Mouse (Mus musculus) ES-Bruce4 (cell line): ENCODE results near the gene Yipf2.

ENCODE experiments used
- CTCF ChIP-seq: IDR thresholded peaks from one replicate; pipeline ENCODE4 v1.8.1; 2011; ENCODE audit warnings: low read depth, low read length
- EP300 ChIP-seq: IDR thresholded peaks from 2 replicates; pipeline ENCODE4 v1.6.1; 2011; ENCODE audit warnings: low read depth, low read length; ENCODE audit not compliant: insufficient read depth
- POLR2A ChIP-seq: IDR thresholded peaks from one replicate; pipeline ENCODE4 v1.8.1; 2011; ENCODE audit warnings: low read length; ENCODE audit not compliant: insufficient read depth

- TF ChIP-seq POLR2A (no peak), CTCF (no peak), EP300 (no peak)
Measured at GRCm38 (mm10) chr9:21601073-21601472, 8.4 kb upstream of the Yipf2 start.
